Mouse (Mus musculus) small intestine, adult 2 months (tissue): ENCODE measurements around the gene Fam71e2.

ENCODE experiments used
- CTCF ChIP-seq: fragments of 200-500 bp; IDR thresholded peaks from 2 replicates; pipeline ENCODE4 v1.5.1; 2012; ENCODE audit warnings: low read depth, mild to moderate bottlenecking, control low read depth, inconsistent platforms, low read length, moderate library complexity, mixed read lengths; ENCODE audit not compliant: insufficient replicate concordance, insufficient read length; ENCODE audit errors: extremely low read depth
- POLR2A ChIP-seq: fragments of 200-500 bp; IDR thresholded peaks from 2 replicates; pipeline ENCODE4 v1.6.1; 2012; ENCODE audit warnings: low read depth, mild to moderate bottlenecking, control low read depth, inconsistent platforms, low read length, moderate library complexity

DNA sequence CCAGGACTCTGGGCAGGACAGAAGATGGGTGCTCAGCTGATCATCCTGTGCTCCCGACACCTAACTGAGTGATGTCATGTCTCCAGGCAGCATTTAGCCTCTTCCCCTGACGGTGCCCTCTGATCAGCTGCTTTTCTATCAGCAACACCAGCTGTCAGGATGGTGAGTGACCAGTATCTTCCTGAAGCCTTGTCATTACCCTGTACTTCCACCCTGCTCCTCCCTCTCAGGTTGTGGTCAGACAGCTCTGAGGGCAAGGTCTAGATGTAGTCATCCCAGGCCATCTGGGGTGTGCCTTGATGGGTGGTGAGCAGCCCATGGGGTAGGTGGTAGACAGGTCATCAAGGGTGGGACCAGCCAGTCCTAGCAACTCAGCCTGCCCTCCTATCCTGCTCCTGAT is 21.9 kb downstream of the Fam71e2 start:
- no peak for TF ChIP-seq CTCF
- TF ChIP-seq POLR2A = no peak
